Mouse (Mus musculus) liver, embryonic 14.5 days (tissue): ENCODE measurements around the gene Sidt2.

Experiments
- CTCF ChIP-seq: IDR thresholded peaks from 2 replicates; pipeline ENCODE4 v1.5.1; 2016; ENCODE audit warnings: antibody characterized with exemption, low read depth, control low read depth
- EP300 ChIP-seq: IDR thresholded peaks from 2 replicates; pipeline ENCODE4 v1.6.1; 2016; ENCODE audit warnings: antibody characterized with exemption, low read depth

DNA sequence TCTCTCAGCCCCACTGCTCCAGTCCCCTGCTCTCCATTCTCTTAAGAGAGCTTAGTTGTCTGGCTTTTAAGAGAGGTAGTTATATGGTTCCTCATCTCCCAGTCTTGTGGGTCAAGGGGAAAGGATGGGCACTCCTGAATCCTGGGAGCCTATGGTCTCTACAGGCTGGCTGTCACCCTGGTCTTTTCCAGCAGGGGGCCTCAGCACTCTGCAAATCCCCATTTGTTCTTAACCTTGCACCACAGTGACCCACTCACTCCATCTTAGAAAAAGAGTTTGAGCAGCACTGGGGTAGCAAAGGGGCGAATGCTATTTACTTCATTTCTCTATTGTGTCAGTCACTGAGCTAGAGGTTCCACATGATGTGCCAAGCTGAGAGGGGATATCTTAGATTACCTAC is 43.4 kb downstream of the Sidt2 start:
- TF ChIP-seq CTCF (peak; percentile 80), EP300 (no peak)
